Mouse (Mus musculus) cerebellum, adult 8-10 months (tissue): Measurements from ENCODE around the gene Gucy2c.

Experiments used
- DNase-seq: peaks from one replicate; pipeline ENCODE4 v3.0.0; 2022

Gene Gucy2c

GRCm38 (mm10) chr6:136781377-136781986 is at the start of gene Gucy2c:
Gene Gucy2c (minus strand): TSS chr6:136781765.
- no peak for DNase-seq

GRCm38 (mm10) chr6:136828681-136829080 is 47.1 kb upstream of the Gucy2c start:
- DNase-seq, result peak; percentile 16

- peak; percentile 93 for DNase-seq
Measured at GRCm38 (mm10) chr6:136827881-136828561, 46.5 kb upstream of the Gucy2c start, which contains the start of gene Wbp11. Gene Wbp11 (minus strand): TSS chr6:136828233.

GRCm38 (mm10) chr6:136827516-136827880 is 45.9 kb upstream of the Gucy2c start, which contains the start of gene BC049715:
Gene BC049715 (plus strand): TSS chr6:136827626.
- DNase-seq, result no peak

GRCm38 (mm10) chr6:136827116-136827515 is 45.6 kb upstream of the Gucy2c start:
- no peak for DNase-seq

GRCm38 (mm10) chr6:136824987-136825386 is 43.4 kb upstream of the Gucy2c start:
- DNase-seq, result no peak

GRCm38 (mm10) chr6:136821086-136821485 is 39.5 kb upstream of the Gucy2c start:
- DNase-seq, result no peak

- no peak for DNase-seq
Measured at GRCm38 (mm10) chr6:136820381-136820780, 38.8 kb upstream of the Gucy2c start.

- no peak for DNase-seq
Measured at GRCm38 (mm10) chr6:136817549-136817948, 36.0 kb upstream of the Gucy2c start.

- no peak for DNase-seq
Measured at GRCm38 (mm10) chr6:136816826-136817225, 35.3 kb upstream of the Gucy2c start.

GRCm38 (mm10) chr6:136815381-136815780 is 33.8 kb upstream of the Gucy2c start:
- no peak for DNase-seq

GRCm38 (mm10) chr6:136813117-136813516 is 31.6 kb upstream of the Gucy2c start:
- no peak for DNase-seq

GRCm38 (mm10) chr6:136811196-136811595 is 29.6 kb upstream of the Gucy2c start:
- no peak for DNase-seq

GRCm38 (mm10) chr6:136809673-136810072 is 28.1 kb upstream of the Gucy2c start:
- DNase-seq, result no peak

GRCm38 (mm10) chr6:136809077-136809476 is 27.5 kb upstream of the Gucy2c start:
- no peak for DNase-seq

GRCm38 (mm10) chr6:136808631-136809046 is 27.1 kb upstream of the Gucy2c start:
- DNase-seq, result no peak

- peak; percentile 98 for DNase-seq
Measured at GRCm38 (mm10) chr6:136808014-136808417, 26.5 kb upstream of the Gucy2c start, which contains the start of gene H2afj. Gene H2afj (plus strand): TSS chr6:136808244.

GRCm38 (mm10) chr6:136807395-136808013 is 25.9 kb upstream of the Gucy2c start:
- DNase-seq, result no peak

GRCm38 (mm10) chr6:136806819-136807218 is 25.3 kb upstream of the Gucy2c start:
- DNase-seq, result no peak

- no peak for DNase-seq
Measured at GRCm38 (mm10) chr6:136805409-136805775, 23.8 kb upstream of the Gucy2c start.

- no peak for DNase-seq
Measured at GRCm38 (mm10) chr6:136804705-136805408, 23.3 kb upstream of the Gucy2c start.

GRCm38 (mm10) chr6:136803739-136804633 is 22.4 kb upstream of the Gucy2c start, which contains the start of gene Hist4h4:
Gene Hist4h4 (minus strand): TSS chr6:136804415.
- DNase-seq, result peak; percentile 98
